Mouse (Mus musculus) lung, postnatal 0 days (tissue): ENCODE data around the gene Ager.

ENCODE experiments used
- CTCF ChIP-seq: IDR thresholded peaks from 2 replicates; pipeline ENCODE4 v1.5.1; 2016; ENCODE audit warnings: antibody characterized with exemption, mild to moderate bottlenecking
- EP300 ChIP-seq: IDR thresholded peaks from 2 replicates; pipeline ENCODE4 v1.6.1; 2016; ENCODE audit warnings: antibody characterized with exemption, mild to moderate bottlenecking, control low read depth

GRCm38 (mm10) chr17:34626062-34626772 lies 28.6 kb downstream of the Ager start:
- TF ChIP-seq CTCF (no peak), EP300 (no peak)
